Mouse (Mus musculus): ENCODE results near the gene Swsap1.

The Swsap1 gene

DNA sequence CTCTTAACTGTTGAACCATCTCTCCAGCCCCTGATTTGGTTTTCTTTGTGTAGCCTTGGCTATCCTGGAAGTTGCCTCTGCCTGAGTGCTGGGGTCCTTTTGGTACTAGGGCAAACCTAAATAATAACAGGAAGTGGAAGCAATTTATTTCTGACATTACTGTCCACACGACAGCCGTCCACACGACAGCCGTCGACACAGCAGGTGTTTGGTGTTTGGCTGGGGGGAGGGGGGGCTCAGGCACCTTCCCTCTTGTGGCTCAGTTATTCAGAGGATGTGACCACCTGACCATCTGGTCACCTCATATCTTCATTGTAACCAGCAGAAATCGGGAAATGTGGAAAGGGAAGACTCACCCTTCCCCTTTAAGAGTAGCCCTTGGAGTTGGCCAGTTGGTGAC is 13.3 kb downstream of the Swsap1 start:
- DNase-seq (ENCODE audit: low spot score), result no peak

DNA sequence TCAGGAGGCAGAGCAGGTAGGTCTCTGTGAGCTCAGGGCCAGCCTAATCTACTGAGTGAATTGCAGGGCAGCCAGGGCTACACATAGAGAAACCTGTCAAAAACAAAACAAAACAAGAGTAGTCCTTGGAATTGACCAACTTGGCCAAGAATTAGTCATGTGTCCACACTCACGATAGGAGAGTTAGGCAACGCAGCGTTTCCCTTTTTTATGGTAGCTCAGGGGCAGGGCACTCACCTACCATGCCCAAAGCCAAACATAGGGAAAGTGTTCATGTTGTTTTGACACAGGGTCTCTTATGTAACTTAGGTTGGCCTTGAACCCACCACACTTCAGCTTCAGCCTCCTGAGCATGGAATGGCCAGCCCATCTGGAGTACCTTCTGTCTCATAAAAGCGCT is 13.7 kb downstream of the Swsap1 start:
- DNase-seq (ENCODE audit: low spot score), result no peak

DNA sequence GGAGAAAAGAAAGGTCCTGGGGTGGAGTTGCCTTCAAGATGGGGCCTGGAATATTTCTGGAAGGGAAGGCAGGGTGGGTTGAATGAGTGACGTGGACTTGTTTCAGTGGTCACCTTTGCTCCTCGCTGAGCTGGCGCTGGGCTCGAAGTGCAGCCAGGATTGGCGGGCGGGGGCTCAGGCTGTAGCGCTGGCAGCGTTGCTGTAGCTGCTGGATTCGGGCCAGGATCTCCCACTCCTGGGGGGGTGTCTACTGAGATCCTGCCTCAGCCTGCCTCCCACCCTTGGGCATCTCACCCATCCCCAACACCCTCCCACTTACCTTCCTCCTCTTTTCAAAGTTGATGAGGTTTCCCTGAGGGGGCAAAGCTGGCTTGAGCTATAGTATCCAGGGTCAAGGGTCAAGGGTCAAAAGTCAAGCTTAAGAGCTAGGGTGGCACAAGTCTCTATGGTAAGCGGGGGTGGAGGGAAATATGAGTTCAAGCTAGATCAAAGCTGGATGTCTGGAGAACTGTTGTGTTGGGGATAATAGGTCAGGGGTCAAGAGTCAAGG is 21.1 kb downstream of the Swsap1 start:
- DNase-seq (ENCODE audit: low spot score), result no peak

DNA sequence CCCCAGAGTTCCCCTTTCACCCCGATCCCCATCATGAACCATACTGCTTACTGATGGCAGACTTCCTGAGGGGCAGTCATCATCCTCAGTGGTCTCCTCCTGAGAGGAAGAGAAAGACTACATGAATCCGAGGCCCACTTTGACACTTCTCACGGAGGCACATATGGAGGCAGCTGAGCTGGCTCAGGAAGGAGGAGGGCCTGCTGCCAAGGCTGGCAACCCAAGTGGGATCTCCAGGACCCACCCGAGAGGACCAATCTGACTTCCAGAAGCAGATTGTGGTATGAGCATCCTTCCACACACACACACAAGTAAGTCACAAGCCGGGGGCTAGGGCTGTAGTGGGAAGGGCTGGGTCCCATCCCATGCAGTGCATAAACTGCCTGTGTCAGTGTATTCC is 21.8 kb downstream of the Swsap1 start:
- no peak for DNase-seq (ENCODE audit: low spot score)

DNA sequence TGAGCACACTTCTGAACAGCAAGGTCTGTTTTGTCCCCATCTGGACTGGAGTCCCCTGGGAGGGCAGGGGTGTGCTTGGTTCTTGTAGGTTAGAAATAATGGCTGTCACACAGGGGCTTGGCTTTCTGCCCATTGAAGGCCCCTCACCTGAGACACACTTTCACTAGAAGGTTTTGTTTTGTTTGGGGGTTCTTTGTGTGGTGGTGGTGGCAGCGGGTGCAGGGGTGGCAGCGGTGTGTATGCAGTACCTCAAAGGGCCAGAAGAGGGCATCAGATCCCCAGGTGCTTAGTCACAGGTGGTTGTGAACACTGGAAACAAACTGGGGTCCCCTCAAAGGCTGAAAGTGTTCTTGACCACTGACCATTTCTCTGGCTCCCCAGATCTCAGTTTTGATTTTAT is 22.4 kb downstream of the Swsap1 start:
- no peak for DNase-seq (ENCODE audit: low spot score)

DNA sequence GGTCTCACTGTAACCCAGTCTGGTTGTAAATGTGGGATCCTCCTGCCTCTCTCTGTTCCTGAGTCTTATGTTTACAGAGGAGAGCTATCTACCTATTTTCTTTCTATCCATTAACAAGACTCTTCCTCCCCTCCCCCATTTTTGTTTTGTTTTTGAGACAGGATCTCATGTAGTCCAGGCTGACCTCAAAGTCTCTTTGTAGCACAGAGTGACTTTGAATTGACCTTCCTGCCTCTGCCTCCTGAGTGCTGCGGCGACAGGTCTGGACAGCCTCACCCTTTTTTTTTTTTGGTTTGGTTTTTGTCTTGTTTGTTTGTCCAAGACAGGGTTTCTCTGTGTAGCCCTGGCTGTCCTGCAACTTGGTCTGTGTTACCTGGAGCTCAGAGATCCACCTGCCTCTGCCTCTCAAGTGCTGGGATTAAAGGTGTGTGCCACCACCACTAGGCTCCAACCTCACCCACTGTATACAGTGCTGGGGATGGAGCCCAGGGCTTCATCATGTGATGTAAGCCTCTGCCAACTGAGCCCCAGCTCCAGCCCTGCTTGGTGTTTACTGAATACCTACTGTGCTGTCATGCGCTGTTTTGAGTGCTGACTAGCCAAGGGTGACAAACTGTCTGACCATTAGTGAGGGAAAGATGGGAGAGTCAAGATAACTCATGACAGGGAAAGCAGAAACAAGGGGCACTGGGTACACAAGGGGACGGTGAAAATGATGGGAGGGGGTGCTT is 23.0 kb downstream of the Swsap1 start:
- no peak for DNase-seq (ENCODE audit: low spot score)

DNA sequence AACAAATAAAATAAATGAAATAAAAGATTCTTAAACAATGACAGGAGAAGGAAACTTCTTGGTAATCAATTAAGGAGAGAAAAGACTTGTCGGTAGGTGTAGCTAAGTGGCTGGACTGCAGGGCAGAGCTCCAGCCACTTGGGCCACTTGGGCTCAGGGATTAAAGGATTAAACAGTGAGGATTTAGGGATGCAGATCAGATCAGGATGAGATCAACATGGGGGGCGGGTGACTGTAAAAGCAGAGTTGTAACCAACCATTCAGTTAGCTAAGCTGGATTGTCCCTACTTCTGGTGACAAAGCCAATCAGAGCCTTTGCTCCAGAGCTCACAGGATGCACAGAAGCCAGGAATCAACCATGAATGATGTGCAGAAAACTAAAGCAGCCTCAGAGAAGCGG is 28.4 kb downstream of the Swsap1 start:
- no peak for DNase-seq (ENCODE audit: low spot score)

DNA sequence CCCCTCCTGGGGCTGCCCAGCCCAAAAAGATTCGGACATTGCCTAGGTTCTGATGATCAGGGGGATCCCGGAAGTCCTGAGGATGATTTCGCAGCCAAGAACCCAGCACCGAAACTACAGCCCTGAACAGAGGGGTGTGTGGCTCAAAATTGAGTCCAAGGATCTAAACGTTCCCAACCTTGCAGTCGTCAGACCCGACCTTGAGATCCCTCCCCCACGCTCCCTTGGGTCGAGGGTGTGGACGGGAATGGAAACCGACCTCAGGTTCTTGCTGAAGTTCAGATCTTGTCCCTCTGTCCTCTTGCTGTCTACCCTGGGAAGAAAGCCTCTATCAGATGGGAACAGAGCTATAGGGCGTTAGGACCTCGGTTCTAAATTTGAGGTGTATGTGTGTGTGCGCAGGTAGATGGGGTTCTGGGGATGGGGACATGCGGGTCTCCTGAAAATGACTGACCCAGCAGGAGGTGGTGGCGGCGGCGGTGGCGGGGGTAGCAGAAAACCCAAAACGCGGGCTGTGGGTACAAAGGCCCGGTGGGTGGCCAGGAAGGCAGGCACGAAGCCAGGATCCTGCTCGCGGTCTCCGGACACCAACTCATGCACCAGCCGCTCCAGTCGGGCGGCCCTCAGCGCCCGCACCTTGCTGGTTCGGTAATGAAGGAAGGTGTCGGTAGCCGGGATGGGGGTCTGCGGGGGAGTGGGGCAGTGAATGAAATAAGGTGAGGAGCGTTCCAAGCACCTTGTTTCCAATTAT is 32.2 kb downstream of the Swsap1 start:
- DNase-seq (ENCODE audit: low spot score), result no peak

DNA sequence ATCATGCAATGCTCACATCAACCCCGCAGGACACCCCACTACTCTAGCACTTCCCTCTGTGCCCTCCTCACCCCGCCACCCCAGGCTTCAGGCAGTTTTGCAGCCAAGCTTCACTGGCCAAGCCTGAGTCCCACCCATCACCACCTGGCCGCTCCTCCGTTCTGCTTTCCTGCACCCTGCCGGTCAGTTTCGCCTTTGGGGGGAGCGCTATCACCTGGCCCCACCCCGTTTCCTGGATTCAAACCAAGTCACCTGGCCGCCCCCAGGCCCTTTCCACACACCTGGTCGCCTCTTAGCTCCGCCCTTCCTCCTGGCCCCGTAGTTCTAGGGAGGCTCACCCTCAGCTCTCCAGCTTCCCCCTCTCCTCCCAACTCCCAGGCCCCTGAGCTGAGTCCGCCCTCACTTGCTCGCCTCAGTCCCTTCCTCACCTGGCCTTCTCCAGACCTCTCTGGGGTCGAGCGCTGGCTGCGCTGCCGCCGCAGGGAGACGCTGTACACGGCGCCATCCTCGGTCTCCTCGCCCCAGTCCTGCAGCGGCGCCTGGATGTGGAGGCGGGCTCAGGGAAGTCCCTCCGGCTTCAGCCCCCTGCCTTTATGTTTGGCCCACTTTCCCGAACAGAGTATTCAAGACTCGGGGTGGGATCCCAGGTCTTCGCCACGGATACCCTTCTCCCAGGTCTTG is 33.0 kb downstream of the Swsap1 start:
- peak; percentile 25 for DNase-seq (ENCODE audit: low spot score)

DNA sequence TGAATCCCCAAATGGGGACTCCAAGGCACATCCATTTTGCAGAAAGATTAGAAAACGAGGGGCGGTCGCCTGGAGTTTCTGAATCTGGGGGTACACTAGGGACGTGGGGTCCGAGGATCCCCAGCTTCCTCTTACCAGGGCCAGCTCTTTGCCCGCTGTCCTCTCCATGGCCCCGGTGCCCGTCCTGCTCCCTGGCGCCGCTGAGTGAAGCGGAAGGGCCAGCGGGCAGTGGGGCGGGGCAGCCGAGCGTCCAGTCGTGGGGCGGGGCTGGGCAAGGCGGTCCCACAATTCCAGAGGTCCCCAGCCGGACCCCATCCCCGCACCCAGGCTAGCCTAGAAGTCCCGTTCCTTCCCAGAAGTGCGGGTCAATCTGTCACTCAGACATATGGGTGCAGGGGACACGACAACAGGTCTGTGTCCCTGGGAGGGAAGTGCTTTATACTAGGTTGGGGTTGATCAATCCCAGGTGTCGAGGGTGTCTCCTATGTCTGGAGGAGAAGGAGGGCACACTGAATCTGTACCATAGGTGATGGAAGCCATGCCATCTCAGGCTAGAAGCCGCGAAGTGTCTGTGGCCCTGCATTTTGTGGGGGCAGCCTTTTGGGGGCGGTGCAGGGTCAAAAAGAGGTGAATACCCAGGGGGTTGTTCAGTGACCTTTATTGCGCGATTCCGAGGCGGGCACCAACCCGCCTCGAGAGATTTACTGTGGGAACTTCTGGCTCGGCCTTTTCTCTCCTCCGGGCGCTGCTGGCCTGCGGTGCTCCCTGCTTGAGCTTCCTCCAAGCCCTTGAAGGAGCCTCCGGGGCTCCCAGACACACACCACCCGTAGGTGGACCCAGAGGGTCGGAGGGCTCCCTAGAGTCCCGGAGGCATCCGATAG is 33.9 kb downstream of the Swsap1 start, which contains the start of gene Rgl3:
TSS of gene Rgl3 (minus strand) at position 217 of the 881 bp plus-strand sequence.
- DNase-seq (ENCODE audit: low spot score), result peak; percentile 40

DNA sequence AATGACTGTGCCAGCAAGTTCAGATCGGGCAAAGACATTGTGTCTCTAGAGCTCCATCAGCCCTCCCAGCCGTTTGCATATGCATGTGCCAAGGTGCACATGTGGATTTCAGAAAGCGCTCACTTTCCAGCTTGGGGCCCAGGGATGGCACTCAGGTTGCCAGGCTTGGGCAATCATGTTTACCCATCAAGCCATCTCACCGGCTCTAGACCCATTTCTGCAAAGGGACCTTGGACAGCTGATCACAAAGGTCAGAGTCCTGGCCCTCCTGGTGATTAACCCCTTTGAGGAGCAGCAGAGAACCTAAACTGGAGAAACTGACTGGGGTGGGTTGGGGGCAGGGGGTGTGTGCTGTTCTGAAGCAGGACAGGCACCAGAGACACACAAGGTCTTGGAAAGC is 36.7 kb downstream of the Swsap1 start:
- no peak for DNase-seq (ENCODE audit: low spot score)

DNA sequence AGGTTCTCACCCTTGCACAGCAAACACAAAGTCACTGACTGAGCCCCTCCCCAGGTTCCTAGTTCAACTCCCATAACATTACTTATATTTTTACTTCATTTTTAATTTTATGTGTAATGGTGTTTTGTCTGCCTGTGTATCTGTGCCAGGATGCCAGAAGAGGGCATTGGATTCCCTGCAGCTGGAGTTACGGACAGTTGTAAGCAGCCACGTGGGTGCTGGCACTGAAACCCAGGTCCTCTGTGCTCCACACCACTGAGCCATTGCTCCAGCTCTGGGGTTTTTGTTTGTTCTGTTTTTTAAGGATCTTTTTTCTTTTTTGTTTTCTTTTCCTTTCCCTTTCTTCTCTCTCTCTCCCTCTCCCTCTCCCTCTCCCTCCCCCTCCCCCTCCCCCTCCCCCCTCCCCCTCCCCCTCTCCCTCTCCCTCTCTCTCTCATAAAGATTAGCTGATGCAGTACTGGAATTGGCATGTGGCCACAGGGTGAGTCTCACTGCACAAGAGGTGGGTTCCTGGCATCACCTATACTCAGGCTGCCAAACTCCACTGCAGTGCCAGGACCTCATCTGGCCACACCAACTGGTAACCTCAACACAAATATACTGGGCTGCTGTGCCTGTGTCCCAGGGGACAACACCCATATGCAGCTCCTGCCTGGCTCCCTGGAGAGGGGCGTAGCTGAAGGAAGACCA is 40.8 kb downstream of the Swsap1 start:
- no peak for DNase-seq (ENCODE audit: low spot score)

DNA sequence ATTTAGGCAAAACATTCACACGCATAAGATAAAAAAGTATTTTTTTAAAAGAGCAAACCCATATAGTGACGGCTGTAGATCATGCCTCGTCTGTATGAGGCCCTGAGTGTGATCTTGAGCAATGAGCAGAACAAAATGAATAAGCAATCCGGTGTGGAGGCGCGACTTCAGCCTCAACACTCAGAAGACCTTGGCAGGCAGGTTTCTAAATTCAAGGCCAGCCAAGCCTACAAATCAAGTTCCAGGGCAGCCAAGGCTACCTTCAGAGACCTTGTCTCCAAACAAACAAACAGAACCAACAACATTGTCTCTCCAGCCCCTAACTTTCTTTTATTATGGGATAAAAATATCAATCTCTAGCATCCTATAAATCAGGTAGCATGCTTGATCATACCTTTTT is 44.7 kb downstream of the Swsap1 start:
- no peak for DNase-seq (ENCODE audit: low spot score)

DNA sequence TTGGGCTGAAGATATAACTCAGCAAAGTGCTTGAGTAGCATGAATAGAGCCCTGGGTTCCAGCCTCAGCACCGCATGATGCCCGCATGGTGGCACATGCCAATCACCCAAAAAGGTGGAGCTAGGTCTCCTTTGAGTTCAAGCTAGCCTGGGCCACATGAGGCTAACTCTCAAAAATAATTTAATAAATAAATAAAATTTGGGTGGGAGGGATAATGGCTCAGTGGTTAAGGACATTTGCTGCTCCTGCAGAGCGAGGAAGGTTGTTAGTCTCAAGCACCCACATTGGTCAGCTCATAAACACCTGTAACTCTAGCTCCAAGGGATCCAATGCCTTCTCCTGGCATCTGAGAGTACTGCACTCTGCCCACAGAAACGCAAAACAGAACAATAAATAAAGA is 46.1 kb downstream of the Swsap1 start:
- no peak for DNase-seq (ENCODE audit: low spot score)

DNA sequence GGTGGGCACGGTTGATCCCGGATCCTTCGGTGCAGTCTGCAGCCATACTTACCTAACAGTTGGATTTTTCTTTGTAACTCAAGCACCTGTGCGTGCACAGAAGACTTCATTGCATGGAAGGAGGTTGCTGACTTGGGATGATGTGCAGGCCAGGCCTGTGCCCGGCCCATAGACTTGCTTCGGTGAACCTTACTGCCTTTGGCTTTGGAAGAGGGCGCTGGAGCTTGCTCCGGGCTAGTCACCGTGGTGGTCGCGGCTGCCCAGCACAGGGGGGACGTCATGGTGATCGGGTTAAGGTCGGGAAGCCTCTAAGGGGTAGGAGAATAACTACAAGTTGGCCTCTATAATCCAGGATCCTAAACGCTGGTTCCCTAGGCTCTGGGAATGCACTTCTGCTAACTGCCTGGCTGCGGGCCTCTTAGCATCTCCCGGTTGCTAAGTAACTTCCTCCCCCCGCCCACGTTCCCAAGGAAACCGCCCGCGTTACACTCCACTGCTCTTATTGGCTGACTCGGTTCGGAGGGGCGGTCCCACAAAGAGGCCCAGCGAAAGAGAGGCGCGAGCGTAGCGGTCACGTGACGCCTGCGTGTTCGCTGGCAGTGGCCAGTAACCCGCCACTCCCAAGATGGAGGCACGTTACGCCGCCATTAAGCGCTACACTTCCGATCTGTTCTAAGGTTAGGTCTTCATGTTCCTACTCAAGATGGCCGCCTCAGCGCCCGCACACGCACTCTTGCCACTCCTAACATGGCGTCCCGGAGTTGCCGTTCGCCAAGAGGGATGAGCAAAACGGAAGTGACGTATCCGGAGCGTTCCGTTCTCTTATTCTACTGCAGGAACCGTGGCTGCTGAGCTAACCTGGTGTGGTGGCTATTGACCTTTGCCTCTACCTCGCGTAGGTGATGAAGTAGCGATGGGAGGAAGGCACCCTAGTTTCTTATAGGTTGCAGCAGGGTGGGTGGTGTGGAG is 46.9 kb downstream of the Swsap1 start, which contains the start of the genes Ccdc151 and Prkcsh:
TSS of gene Ccdc151 (minus strand) at position 441 of the 969 bp plus-strand sequence.
TSS of gene Prkcsh (plus strand) at position 613 of the 969 bp plus-strand sequence.
- peak; percentile 95 for DNase-seq (ENCODE audit: low spot score)

DNA sequence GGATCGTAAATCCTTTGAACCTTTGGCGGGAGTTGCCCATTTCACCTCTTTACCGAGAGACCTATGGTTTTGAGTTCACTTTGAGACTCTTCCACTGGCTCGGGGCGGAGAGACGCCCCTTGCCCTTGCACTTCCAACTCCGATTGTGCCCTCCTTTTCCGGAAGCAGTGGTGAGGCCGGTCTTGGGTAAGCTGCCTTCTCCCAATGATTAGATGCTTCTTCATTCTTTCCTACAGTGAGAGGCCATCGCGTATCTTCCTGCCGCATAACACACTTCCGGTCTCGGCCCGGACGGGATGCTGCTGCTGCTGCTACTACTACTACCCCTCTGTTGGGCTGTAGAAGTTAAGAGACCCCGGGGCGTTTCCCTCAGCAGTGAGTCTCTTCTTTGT is 47.6 kb downstream of the Swsap1 start:
- no peak for DNase-seq (ENCODE audit: low spot score)

DNA sequence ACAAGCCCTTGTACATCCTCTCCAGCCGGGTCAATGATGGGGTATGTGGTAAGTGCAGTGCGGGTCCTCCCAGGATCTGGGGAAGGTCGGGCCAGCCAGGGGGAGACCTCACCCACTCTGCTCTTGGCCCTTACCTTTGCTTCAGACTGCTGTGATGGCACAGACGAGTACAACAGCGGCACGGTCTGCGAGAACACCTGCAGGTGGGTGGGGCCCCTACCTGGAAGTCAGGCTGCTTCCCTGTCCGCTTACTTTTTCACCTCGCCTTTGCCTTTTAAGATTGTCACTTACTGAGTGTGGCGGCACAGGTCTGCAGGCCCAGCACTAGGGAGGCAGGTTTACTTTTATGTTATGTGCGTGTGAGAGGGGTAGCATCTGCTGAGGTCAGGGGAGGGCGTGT is 49.0 kb downstream of the Swsap1 start:
- no peak for DNase-seq (ENCODE audit: low spot score)

Data from ovary, postnatal 14 days (tissue).